Mouse (Mus musculus) small intestine, adult 2 months (tissue): ENCODE measurements around the gene Taf1c.

Experiments used
- CTCF ChIP-seq: fragments of 200-500 bp; IDR thresholded peaks from 2 replicates; pipeline ENCODE4 v1.5.1; 2012; ENCODE audit warnings: low read depth, mild to moderate bottlenecking, control low read depth, inconsistent platforms, low read length, moderate library complexity, mixed read lengths; ENCODE audit not compliant: insufficient replicate concordance, insufficient read length; ENCODE audit errors: extremely low read depth
- POLR2A ChIP-seq: fragments of 200-500 bp; IDR thresholded peaks from 2 replicates; pipeline ENCODE4 v1.6.1; 2012; ENCODE audit warnings: low read depth, mild to moderate bottlenecking, control low read depth, inconsistent platforms, low read length, moderate library complexity

DNA sequence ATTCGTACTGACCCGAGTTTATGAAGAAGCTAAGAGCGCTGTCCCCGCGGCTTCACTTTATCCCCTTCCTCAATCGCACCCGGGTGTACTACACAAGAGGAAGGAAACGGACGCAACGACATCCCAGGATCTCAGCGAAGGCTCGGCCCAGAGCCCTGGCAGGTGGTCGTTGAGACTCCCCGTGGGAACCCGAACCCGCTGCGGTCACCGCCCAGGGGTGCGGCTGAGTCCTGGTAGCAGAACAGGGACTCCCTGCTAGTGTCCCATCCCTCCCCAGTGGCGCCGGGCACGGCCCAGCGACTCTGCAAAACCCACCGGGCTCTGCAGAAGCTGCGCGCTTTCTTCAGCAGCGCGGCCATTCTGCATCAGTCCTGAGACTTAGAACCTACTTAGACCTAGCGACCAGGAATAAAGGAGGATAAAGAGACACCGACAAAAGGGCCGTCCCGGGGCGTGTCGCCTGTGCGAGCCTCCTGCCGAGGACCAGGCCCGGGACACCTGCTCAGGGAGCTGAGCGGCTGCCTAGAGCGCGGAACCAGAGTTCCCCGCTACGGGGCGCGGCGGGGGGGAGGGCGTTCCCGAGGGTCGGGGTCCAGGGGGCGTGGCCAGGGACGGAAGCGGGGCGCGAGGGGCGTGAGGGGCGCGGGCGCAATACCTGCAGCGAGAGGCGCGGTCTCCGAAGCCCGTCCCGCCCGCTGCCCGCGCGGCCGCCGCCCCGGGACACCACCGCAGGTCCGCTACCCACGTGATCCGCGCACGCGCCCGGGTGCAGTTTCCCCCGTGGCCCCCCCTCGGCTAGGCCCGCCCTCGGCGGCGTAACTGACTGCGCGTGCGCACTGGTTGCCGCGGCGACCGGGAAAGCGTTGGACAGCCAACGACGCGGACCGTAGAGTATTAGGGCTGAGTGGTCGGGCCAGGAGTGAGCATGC is 30.3 kb downstream of the Taf1c start, which contains the start of the genes Hsdl1 and Dnaaf1:
- TF ChIP-seq CTCF (no peak), POLR2A (peak; percentile 15; the same call in 1 of the 2 replicates)
